ENCODE assay signal across 10 mouse cellular contexts in the genomic region with DNA sequence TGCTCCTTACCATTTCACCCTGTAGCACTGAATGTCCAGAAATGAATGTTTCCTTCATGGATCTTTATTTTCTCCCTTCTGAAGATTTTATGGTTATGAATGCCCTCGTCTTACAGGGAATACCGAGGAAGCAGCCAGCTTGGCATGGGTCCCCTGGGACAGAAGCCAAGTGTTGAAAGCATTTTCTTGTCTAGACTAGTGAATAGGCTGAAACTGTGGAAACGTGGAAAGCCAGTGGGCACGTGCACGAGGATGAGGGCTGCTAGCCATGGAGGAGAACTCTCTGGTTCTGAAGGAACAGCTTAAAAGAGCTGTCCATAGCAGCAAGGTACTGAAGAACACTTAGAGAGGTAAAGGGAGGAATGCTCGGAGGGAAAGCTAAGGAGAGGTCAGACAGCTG.
DNase-seq lines count a peak whose midpoint lies in the region; ATAC-seq and TF ChIP-seq lines count a peak whose summit lies in the region.
"Had no signal": no experiment of that assay in that cellular context is flagged by ENCODE, and none has a peak within 500 bp of the region (broad histone marks: within the 10 kb centered on the region; RNA-seq: fewer than 3 reads in every experiment).

No protein-coding gene starts in this region.

- H3K36me3 ChIP-seq in heart, adult 2 months (ENCODE audit: control insufficient read depth, insufficient read depth, low read length), result no peaks in the 10 kb centered on the region
- H3K36me3 ChIP-seq: G1E had no signal

- H3K79me2 ChIP-seq in heart, adult 2 months (replicated peaks; ENCODE audit: control insufficient read depth, insufficient read depth, low read length), result no peaks in the 10 kb centered on the region

- no peak for ATAC-seq in megakaryocyte, adult 5-6 weeks (ENCODE audit: poor library complexity, severe bottlenecking)
- ATAC-seq: inflammation-experienced regulatory T-cells, adult 6 months had no signal

- WGBS in heart, adult 2 months, result 61% methylated on average over 6 of the region's 6 CpGs

- no peak overlapping the region for H3K4me3 ChIP-seq in heart, adult 2 months

- H3K27ac ChIP-seq in heart, adult 2 months, result no peak overlapping the region

- H3K27me3 ChIP-seq in heart, adult 2 months (ENCODE audit: control insufficient read depth, insufficient read depth, low read length), result no peaks in the 10 kb centered on the region

- TF ChIP-seq EP300 in heart, adult 2 months (IDR thresholded peaks at IDR 0.05; ENCODE audit: insufficient read depth, low read depth, low read length), result no peak

- no peak for TF ChIP-seq POLR2A in heart, adult 2 months (IDR thresholded peaks at IDR 0.05; ENCODE audit: insufficient read depth, low read depth, low read length)

- intact Hi-C loops in heart, postnatal 10 days (cut with DNase I), result no loop called here
- intact Hi-C loops in heart, adult 2 months (cut with DNase I), result no loop called here
- intact Hi-C loops in left cerebral cortex, postnatal 4 days (cut with DNase I), result no loop called here

- DNase-seq in heart, postnatal 10 days, result peak; percentile 6 to 17
- DNase-seq in heart, adult 2 months, result no peak
- DNase-seq in adrenal gland, adult 8-10 months, result peak; percentile 23
- DNase-seq in frontal cortex, postnatal 10 days (ENCODE audit: low spot score in 2 of 2), result peak; percentile 58 to 76
- peak; percentile 68 for DNase-seq in left cerebral cortex, postnatal 4 days
- no peak for DNase-seq in spleen, adult 18-20 months
- DNase-seq in embryo, embryonic 10.5 days (ENCODE audit: low spot score), result no peak

- no peak overlapping the region for H3K9ac ChIP-seq in heart, adult 2 months (ENCODE audit: low read depth, low read length)

- TF ChIP-seq CTCF in heart, adult 2 months (IDR thresholded peaks at IDR 0.05), result no peak

- H3K4me1 ChIP-seq in heart, adult 2 months (ENCODE audit: control insufficient read depth, insufficient read depth, low read length), result no peaks in the 10 kb centered on the region

Comparison
In these comparisons a context has a peak if more than half of its experiments do, and no peak if none do; other contexts are left out.
1. DNase-seq: peak in heart, postnatal 10 days (2 of 2), adrenal gland, adult 8-10 months (single experiment), frontal cortex, postnatal 10 days (2 of 2) and left cerebral cortex, postnatal 4 days (single experiment); none in heart, adult 2 months (0 of 2), spleen, adult 18-20 months (0 of 2) and embryo, embryonic 10.5 days (single experiment).